Mouse (Mus musculus): ENCODE measurements around the gene Tyw5.
A peak's percentile ranks its signal among the peaks of the same experiment; 100 is the strongest.

Tyw5 gene

GRCm38 (mm10) chr1:57387876-57388275 lies 19.0 kb downstream of the Tyw5 start:
- DNase-seq (ENCODE audit: low spot score): no peak

GRCm38 (mm10) chr1:57386519-57386918 lies 20.4 kb downstream of the Tyw5 start:
- DNase-seq (ENCODE audit: low spot score): no peak

DNA sequence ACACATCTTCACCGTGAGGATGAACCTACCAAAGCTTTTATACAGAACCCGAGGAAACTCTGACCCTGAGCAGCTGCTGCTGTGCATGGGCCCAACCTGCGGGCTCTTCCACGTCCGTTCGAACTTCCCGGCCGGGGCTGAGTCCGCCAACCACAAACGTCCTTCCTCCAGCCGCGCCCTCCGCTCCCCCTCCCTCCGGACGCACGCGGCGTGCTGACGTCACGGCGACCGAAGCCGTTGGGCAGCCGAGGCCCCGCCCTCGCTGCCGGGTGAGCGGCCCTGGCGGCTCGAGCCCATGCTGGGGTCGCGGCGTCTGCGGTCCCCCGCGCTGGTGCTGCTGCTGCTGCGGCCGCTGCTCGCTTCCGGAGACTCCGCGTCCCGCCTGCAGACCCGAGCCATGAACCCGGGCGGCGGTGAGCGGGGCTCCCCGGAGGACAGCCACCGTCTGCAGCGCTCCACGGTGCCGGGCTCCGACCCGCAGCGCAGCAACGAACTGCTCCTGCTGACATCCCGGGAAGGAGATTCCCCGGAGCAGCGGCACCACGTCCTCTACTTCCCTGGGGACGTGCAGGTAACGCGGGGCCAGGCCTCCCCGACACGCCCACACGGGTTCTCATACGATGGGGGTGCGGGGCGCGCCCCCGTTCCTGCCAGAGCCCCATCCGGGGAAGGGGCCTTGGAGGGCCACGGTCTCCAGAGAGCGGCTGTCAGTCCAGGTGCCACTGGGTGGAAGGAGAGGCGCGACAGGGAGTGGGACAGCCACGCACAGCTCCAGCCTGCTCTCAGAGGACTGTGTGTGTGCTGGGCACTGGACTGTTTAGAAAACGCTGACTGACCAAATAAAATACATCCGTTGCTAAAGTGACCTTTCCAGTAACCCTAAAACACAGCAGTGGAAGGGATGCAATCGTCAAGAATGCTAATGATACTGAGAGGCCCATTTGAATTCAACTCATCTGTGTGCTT lies 29.2 kb downstream of the Tyw5 start, which contains the start of gene 1700066M21Rik:
1700066M21Rik (plus strand) TSS at position 245 of the 966 bp plus-strand sequence.
- DNase-seq (ENCODE audit: low spot score): peak; percentile 88

DNA sequence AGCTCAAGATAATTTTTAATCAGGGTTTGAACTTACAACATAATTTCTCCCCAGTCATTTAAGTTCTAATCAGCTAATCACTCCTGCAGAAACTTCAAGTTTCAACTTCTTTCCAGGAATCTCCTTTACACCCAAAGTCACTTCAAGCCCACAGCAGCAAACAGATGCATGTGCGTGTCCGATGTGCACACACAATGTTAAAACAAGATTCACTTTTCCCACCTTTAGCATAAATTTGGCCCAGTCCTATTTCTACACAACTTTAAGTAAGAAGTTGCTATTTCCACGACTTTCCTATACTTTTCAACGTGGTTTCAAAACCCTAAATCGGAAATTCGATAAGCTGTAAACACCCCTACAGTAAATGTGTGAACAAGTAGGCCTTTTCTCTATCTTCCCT lies 30.1 kb downstream of the Tyw5 start:
- peak; percentile 50 for DNase-seq (ENCODE audit: low spot score)

- DNase-seq (ENCODE audit: low spot score): no peak
Observed at GRCm38 (mm10) chr1:57375276-57375675, 31.6 kb downstream of the Tyw5 start.

DNA sequence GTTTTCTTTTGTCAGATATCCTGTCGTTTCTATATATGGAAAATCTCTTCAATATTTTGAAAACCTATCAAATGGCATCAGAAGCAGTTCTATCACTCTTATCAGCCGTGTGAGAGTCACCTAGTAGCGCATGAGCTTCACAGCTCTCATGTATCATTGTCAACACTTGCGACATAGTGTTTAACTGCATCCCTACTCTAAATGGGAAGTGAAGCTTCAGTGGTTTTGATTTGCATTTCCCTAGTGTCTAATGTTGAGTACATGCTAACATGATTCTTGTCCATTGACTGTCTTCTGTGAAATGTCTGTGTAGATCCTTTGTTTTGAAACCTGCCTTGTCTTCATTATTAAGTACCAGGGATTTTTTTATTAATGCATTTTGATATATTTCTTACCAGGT lies 36.5 kb downstream of the Tyw5 start:
- no peak for DNase-seq (ENCODE audit: low spot score)

DNA sequence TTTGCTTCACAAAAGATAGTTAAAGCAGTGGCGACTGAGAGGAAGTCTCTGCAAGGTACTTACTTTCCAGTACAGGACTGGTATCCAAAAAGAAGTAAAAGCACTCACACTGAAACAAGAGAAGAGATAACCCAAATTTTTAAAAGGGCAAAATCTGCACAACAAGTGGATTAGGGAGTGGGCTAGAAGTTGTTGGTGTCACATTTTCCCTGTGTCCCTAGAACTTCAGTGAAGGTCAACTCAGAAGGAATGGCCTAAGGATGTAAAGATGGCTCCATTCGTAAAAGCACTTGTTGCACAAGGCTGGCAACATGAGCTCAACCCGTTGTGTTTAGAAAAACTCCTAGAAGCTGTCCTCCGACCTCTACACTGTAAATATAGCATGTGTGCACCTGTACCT lies 37.8 kb downstream of the Tyw5 start:
- DNase-seq (ENCODE audit: low spot score): no peak

DNA sequence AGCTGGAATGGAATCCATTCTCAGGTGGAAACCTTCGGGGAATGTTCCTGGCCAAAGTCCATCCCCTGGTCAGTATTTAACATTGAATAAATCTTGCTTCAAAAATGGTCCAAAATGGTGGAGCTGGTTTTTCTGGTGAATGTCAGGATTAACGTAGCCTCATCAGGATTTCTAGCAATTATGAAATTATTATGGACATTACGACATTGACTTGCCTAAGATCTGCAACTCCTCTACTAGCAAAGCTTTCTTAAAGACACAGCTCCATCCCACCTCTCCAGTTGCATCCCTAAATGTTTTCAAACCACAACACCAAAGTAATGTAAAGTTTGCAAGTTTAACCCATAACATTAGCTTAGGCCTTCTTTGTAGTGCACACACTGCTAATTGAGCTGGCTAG lies 39.5 kb downstream of the Tyw5 start:
- no peak for DNase-seq (ENCODE audit: low spot score)

DNA sequence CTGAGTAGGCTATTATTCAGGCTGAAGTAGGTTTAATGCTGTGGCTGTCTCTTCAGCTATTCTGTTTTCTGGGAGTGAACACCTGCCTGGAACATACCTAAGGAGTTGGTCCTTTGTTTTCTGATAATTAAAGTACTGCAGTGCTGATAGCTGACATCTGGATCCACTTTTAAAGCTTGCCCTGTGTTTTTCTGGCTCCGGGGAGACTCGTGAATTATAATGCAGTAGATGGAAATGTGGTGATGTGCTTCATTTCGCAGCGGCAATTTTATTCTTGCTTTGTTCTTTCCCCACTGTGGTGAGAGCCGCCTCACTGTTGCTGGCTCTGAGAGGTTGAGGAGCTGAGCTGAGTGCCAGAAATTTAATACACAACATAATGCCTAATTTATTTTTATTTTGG lies 48.4 kb downstream of the Tyw5 start:
- no peak for DNase-seq (ENCODE audit: low spot score)

- no peak for DNase-seq (ENCODE audit: low spot score)
Observed at GRCm38 (mm10) chr1:57351941-57352340, 55.0 kb downstream of the Tyw5 start.

GRCm38 (mm10) chr1:57347487-57347886 lies 59.4 kb downstream of the Tyw5 start:
- no peak for DNase-seq (ENCODE audit: low spot score)

DNA sequence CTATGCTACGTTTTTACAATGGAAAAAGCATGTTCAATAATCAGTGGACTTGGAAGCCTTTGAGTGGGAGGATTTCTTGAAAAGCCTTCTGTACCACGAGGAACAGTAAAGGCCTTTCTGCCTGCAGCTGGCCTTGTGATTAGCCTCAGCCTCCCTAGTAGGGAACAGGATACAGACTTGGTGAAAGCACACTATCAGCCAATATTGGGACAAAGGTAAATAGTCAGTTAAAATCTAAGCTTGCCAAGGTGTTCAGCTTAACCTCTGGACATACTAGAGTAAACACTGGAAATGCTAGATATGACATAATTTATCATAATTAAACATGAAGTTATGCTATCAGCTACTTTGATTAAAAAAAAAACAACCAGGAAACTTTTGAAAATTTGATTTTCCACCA lies 65.7 kb downstream of the Tyw5 start:
- no peak for DNase-seq (ENCODE audit: low spot score)

GRCm38 (mm10) chr1:57339156-57339796 lies 67.6 kb downstream of the Tyw5 start:
- DNase-seq (ENCODE audit: low spot score): peak; percentile 3

All from c-Kit-positive CD71-positive TER-119-positive erythroid progenitor cells, embryonic 14.5 days (primary cell).